Mouse (Mus musculus): Measurements from ENCODE around the gene Srarp. TPM values are rescaled to one million over a fixed set of nuclear protein-coding genes. Genes with fewer than 3 reads are reported as not detected.
A peak's percentile ranks its signal among the peaks of the same experiment; 100 is the strongest.

Gene Srarp
- polyA plus RNA-seq (2012; rRNA removed) = 13.3 and 14.2 TPM in 2 replicates

GRCm38 (mm10) chr4:141435974-141436373, at the start of gene Srarp:
Gene Srarp (minus strand): TSS chr4:141436105.
- H3K4me3 ChIP-seq (ENCODE audit: insufficient read depth, low read length) = peak within 1 kb of the TSS; percentile 30; the same call in 1 of the 2 replicates
- H3K4me1 ChIP-seq (ENCODE audit: control insufficient read depth, insufficient read depth, low read length) = no peaks in the 10 kb centered on the region
- no peak for TF ChIP-seq CTCF (IDR thresholded peaks at IDR 0.05; ENCODE audit: extremely low read depth, insufficient read depth, low read length)
- 0 out of 2 replicates have a peak, but pooled peaks have one; percentile 10 for TF ChIP-seq POLR2A (IDR thresholded peaks at IDR 0.05; ENCODE audit: extremely low read depth, insufficient read depth, low read length)
- 0 out of 2 replicates have a peak within 1 kb of the TSS, but pooled peaks have one; percentile 70 for H3K27ac ChIP-seq (ENCODE audit: insufficient read depth, low read length)

GRCm38 (mm10) chr4:141484071-141484470, 48.2 kb upstream of the Srarp start:
- H3K4me1 ChIP-seq (ENCODE audit: control insufficient read depth, insufficient read depth, low read length) = no peaks in the 10 kb centered on the region
- no peak overlapping the region for H3K4me3 ChIP-seq (ENCODE audit: insufficient read depth, low read length)
- TF ChIP-seq CTCF (IDR thresholded peaks at IDR 0.05; ENCODE audit: extremely low read depth, insufficient read depth, low read length) (no peak), POLR2A (IDR thresholded peaks at IDR 0.05; ENCODE audit: extremely low read depth, insufficient read depth, low read length) (no peak)
- no peak overlapping the region for H3K27ac ChIP-seq (ENCODE audit: insufficient read depth, low read length)

GRCm38 (mm10) chr4:141479411-141479810, 43.5 kb upstream of the Srarp start:
- no peak overlapping the region for H3K4me3 ChIP-seq (ENCODE audit: insufficient read depth, low read length)
- H3K4me1 ChIP-seq (ENCODE audit: control insufficient read depth, insufficient read depth, low read length) = no peaks in the 10 kb centered on the region; the same call in 1 of the 2 replicates
- TF ChIP-seq CTCF (IDR thresholded peaks at IDR 0.05; ENCODE audit: extremely low read depth, insufficient read depth, low read length) (0 out of 2 replicates have a peak, but pooled peaks have one; percentile 1), POLR2A (IDR thresholded peaks at IDR 0.05; ENCODE audit: extremely low read depth, insufficient read depth, low read length) (no peak)
- H3K27ac ChIP-seq (ENCODE audit: insufficient read depth, low read length) = no peak overlapping the region; the same call in 1 of the 2 replicates

- TF ChIP-seq POLR2A (IDR thresholded peaks at IDR 0.05; ENCODE audit: extremely low read depth, insufficient read depth, low read length) = no peak
- no peak for TF ChIP-seq CTCF (IDR thresholded peaks at IDR 0.05; ENCODE audit: extremely low read depth, insufficient read depth, low read length)
- Histone ChIP-seq H3K4me1 (ENCODE audit: control insufficient read depth, insufficient read depth, low read length) (no peaks in the 10 kb centered on the region; the same call in 1 of the 2 replicates), H3K4me3 (ENCODE audit: insufficient read depth, low read length) (no peak overlapping the region), H3K27ac (ENCODE audit: insufficient read depth, low read length) (peak overlapping the region; percentile 85)
Observed at GRCm38 (mm10) chr4:141478794-141479193, 42.9 kb upstream of the Srarp start.

- TF ChIP-seq CTCF (IDR thresholded peaks at IDR 0.05; ENCODE audit: extremely low read depth, insufficient read depth, low read length) (no peak), POLR2A (IDR thresholded peaks at IDR 0.05; ENCODE audit: extremely low read depth, insufficient read depth, low read length) (no peak)
- Histone ChIP-seq H3K4me3 (ENCODE audit: insufficient read depth, low read length) (no peak overlapping the region), H3K27ac (ENCODE audit: insufficient read depth, low read length) (peak overlapping the region; percentile 85), H3K4me1 (ENCODE audit: control insufficient read depth, insufficient read depth, low read length) (no peaks in the 10 kb centered on the region; the same call in 1 of the 2 replicates)
Observed at GRCm38 (mm10) chr4:141478225-141478624, 42.3 kb upstream of the Srarp start.

- TF ChIP-seq POLR2A (IDR thresholded peaks at IDR 0.05; ENCODE audit: extremely low read depth, insufficient read depth, low read length) (no peak), CTCF (IDR thresholded peaks at IDR 0.05; ENCODE audit: extremely low read depth, insufficient read depth, low read length) (no peak)
- no peak overlapping the region for H3K4me3 ChIP-seq (ENCODE audit: insufficient read depth, low read length)
- H3K27ac ChIP-seq (ENCODE audit: insufficient read depth, low read length) = 0 out of 2 replicates have a peak overlapping the region, but pooled peaks have one; percentile 2
- H3K4me1 ChIP-seq (ENCODE audit: control insufficient read depth, insufficient read depth, low read length) = no peaks in the 10 kb centered on the region; the same call in 1 of the 2 replicates
Observed at GRCm38 (mm10) chr4:141477681-141478102, 41.8 kb upstream of the Srarp start.

GRCm38 (mm10) chr4:141474431-141474830, 38.5 kb upstream of the Srarp start:
- H3K4me1 ChIP-seq (ENCODE audit: control insufficient read depth, insufficient read depth, low read length) = no peaks in the 10 kb centered on the region; the same call in 1 of the 2 replicates
- H3K4me3 ChIP-seq (ENCODE audit: insufficient read depth, low read length) = no peak overlapping the region
- TF ChIP-seq POLR2A (IDR thresholded peaks at IDR 0.05; ENCODE audit: extremely low read depth, insufficient read depth, low read length) (no peak), CTCF (IDR thresholded peaks at IDR 0.05; ENCODE audit: extremely low read depth, insufficient read depth, low read length) (no peak)
- H3K27ac ChIP-seq (ENCODE audit: insufficient read depth, low read length) = no peak overlapping the region

- TF ChIP-seq POLR2A (IDR thresholded peaks at IDR 0.05; ENCODE audit: extremely low read depth, insufficient read depth, low read length) (no peak), CTCF (IDR thresholded peaks at IDR 0.05; ENCODE audit: extremely low read depth, insufficient read depth, low read length) (no peak)
- Histone ChIP-seq H3K27ac (ENCODE audit: insufficient read depth, low read length) (no peak overlapping the region), H3K4me1 (ENCODE audit: control insufficient read depth, insufficient read depth, low read length) (no peaks in the 10 kb centered on the region; the same call in 1 of the 2 replicates), H3K4me3 (ENCODE audit: insufficient read depth, low read length) (no peak overlapping the region)
Observed at GRCm38 (mm10) chr4:141472641-141473321, 36.9 kb upstream of the Srarp start.

- no peak overlapping the region for H3K4me3 ChIP-seq (ENCODE audit: insufficient read depth, low read length)
- H3K27ac ChIP-seq (ENCODE audit: insufficient read depth, low read length) = no peak overlapping the region
- no peak for TF ChIP-seq CTCF (IDR thresholded peaks at IDR 0.05; ENCODE audit: extremely low read depth, insufficient read depth, low read length)
- TF ChIP-seq POLR2A (IDR thresholded peaks at IDR 0.05; ENCODE audit: extremely low read depth, insufficient read depth, low read length) = no peak
- no peaks in the 10 kb centered on the region for H3K4me1 ChIP-seq (ENCODE audit: control insufficient read depth, insufficient read depth, low read length)
Observed at GRCm38 (mm10) chr4:141471491-141471890, 35.6 kb upstream of the Srarp start.

- Histone ChIP-seq H3K27ac (ENCODE audit: insufficient read depth, low read length) (no peak overlapping the region), H3K4me3 (ENCODE audit: insufficient read depth, low read length) (no peak overlapping the region), H3K4me1 (ENCODE audit: control insufficient read depth, insufficient read depth, low read length) (no peaks in the 10 kb centered on the region)
- TF ChIP-seq POLR2A (IDR thresholded peaks at IDR 0.05; ENCODE audit: extremely low read depth, insufficient read depth, low read length) (no peak), CTCF (IDR thresholded peaks at IDR 0.05; ENCODE audit: extremely low read depth, insufficient read depth, low read length) (no peak)
Observed at GRCm38 (mm10) chr4:141469343-141469742, 33.4 kb upstream of the Srarp start.

All from cortical plate, adult 2 months (tissue).